Mouse (Mus musculus): ENCODE measurements around the gene Epn1. TPM values are rescaled to one million over a fixed set of nuclear protein-coding genes. Genes with fewer than 3 reads are reported as not detected.
"Not testable (repeated sequence)": the region's sequence is repeated elsewhere in the genome, so short reads cannot be mapped to it uniquely, and the experiment has no call there.

Epn1 gene
- polyA plus RNA-seq, 1 experiment from 2014 or later = 54.5 TPM

DNA sequence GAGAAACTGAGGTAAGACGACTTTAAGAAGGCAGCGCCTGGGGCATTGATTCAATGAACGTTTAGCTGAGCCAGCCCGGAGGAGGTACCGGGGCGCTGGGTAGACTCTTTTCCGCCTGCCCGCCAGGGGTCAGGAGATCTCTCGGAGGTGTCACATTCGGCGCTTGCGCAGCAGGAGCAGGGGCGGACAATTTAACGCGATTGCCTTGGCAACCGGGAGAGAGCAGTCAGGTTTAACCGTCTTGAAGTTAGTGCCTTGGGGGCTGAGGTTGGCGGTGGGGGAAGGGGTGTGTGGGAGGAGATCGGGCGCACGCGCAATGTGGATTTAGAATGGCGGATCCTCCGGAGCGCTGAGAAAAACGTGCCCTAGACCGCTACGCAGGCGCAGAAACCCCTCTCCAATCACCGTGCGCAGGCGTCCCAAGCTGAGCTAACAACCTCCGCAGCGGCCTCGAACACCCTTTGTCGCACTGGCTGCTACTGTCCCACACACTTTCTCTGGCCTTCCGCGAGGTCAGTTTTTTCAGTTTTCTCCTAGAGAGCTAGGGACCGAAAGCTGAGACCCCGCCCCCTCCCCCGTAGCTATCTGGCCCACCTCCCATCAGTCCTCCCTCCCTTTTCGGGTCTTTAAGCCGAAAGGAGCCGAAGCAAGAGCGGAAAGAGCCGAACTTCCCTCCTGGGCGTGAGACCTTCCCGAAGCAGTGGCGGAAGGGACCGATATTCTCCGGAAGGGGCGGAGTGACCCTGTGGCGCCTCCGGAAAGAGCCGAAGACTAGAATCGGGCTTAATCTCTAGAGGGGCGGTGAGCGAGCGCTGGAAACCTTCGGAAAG lies 18.9 kb upstream of the Epn1 start:
- H3K27me3 ChIP-seq (replicated peaks) = peaks cover 22% of the 10 kb centered on the region
- peak; percentile 90 for ATAC-seq (ENCODE audit: insufficient read depth, low FRiP score, low read depth)
- no peaks in the 10 kb centered on the region; the same call in 1 of the 2 replicates for H3K36me3 ChIP-seq
- H3K4me2 ChIP-seq = peak overlapping the region; percentile 75
- H3K4me1 ChIP-seq = peaks cover 37% of the 10 kb centered on the region
- H3K4me3 ChIP-seq (replicated peaks) = peak overlapping the region; percentile 56
- under 1% methylated on average over 60 of the region's 60 CpGs for WGBS
- H3K9me3 ChIP-seq = no peaks in the 10 kb centered on the region
- peak overlapping the region; percentile 87 for H3K9ac ChIP-seq
- H3K27ac ChIP-seq = peak overlapping the region; percentile 100

DNA sequence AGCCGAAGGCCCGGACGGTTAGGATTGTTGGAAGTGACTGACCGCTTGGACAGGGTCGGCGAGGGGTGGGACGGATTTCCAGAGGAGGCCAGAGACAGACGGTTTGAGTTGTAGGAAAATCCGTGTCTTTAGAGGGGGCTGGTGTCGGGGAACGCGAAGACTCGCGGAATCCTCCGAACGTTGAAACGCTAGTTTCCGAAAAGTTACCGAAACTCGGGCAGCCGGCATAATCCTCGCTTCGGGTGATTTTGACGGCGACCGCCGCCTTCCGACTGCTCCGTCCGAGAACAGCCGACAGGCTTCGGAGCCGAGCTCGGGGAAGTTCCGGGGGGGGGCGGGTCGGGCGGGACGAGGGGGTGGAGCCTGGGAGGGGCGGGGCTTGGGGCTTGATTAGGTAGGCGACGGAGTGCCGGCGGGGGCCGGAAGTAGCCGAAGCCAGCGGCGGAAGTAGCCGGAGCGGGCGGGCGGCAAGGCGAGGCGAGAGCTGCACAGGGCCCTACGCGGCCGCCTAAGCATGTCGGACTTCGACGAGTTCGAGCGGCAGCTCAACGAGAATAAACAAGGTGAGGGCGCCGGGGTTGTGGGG lies 18.2 kb upstream of the Epn1 start, which contains the start of gene U2af2:
Gene U2af2 (plus strand): TSS at position 370 of the 586 bp plus-strand sequence.
- peak; percentile 79 for ATAC-seq (ENCODE audit: insufficient read depth, low FRiP score, low read depth)
- peak within 1 kb of the TSS; percentile 100 for H3K27ac ChIP-seq
- H3K4me2 ChIP-seq = peak within 1 kb of the TSS; percentile 75
- H3K4me1 ChIP-seq = peaks cover 39% of the 10 kb centered on the region
- H3K36me3 ChIP-seq = peaks cover 4% of the 10 kb centered on the region; the same call in 1 of the 2 replicates
- peak within 1 kb of the TSS; percentile 56 for H3K4me3 ChIP-seq (replicated peaks)
- peaks cover 17% of the 10 kb centered on the region for H3K27me3 ChIP-seq (replicated peaks)
- no peaks in the 10 kb centered on the region for H3K9me3 ChIP-seq
- WGBS = under 1% methylated on average over 63 of the region's 65 CpGs
- peak within 1 kb of the TSS; percentile 87 for H3K9ac ChIP-seq

DNA sequence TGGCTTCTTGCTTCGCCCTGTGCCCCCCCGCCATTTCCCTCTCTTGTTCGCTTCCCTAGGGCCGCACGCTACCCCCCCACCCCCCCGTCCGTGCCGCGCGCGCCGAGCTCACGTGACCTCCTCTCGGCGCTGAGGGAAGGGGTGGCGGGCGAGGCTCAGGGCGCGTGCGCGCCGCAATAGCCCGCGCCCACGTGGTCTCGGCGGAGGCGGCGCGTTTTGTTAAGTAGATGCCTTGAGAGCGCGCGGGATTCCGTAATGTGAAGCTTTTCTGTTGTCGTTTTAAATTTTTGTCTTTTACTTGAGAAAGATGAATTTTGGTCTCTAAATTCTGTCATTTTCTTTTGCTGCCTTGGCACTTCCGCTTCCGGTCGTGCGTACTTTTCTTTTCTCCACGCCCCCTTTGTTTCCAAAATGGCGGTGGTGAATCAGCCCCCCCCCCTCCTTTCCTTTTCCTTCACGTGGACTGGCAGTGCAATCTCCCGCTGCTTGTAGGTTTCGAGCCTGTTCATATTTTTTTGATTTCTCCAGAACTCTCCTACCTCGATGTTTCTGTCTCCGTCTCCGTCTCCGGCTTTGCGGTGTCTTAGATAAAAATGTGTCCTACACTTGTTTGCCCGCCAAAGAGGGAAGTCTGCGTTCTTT lies 17.6 kb upstream of the Epn1 start:
- no peaks in the 10 kb centered on the region for H3K9me3 ChIP-seq
- peak overlapping the region; percentile 56 for H3K4me3 ChIP-seq (replicated peaks)
- peak overlapping the region; percentile 64 for H3K4me2 ChIP-seq
- peaks cover 11% of the 10 kb centered on the region for H3K27me3 ChIP-seq (replicated peaks)
- H3K27ac ChIP-seq = peak overlapping the region; percentile 100
- H3K36me3 ChIP-seq = peaks cover 10% of the 10 kb centered on the region; the same call in 1 of the 2 replicates
- ATAC-seq (ENCODE audit: insufficient read depth, low FRiP score, low read depth) = peak; percentile 49
- H3K4me1 ChIP-seq = peaks cover 34% of the 10 kb centered on the region
- peak overlapping the region; percentile 56 for H3K9ac ChIP-seq
- under 1% methylated on average over 47 of the region's 51 CpGs for WGBS

DNA sequence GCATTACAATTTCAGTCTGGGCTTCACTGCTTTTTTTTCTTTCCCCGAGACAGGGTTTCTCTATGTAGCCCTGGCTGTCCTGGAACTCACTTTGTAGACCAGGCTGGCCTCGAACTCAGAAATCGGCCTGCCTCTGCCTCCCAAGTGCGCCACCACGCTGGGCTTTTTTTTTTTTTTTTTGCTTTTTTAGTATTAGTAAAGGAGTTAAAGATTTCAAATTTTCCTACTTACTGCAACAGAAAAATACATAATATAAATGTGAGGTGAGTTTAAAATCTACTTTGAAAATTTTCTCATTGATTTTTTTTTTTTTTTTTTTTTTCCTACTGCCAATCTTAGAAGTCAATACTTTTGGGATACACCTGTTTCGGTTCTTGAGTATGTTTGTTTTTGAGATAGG lies 15.1 kb upstream of the Epn1 start:
- no peak overlapping the region for H3K4me2 ChIP-seq

DNA sequence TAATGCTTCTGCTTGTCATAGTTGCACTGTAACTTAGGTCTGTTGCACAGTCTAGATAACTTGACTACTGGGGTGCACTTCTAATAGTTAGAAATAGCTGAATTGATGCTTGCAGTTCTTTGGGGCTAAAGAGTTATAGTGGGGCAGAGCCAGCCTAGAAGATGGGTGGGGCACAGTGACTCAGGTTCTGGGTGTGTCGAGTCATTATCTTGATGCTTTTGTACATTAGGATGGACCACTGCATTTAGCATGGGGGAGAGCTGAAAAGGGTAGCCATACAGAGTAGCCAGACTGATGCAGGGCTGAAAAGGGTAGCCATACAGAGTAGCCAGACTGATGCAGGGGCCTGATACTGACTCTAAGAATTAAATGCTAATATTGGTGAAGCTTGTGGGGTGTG lies 6.4 kb upstream of the Epn1 start:
- Histone ChIP-seq H3K4me2 (no peak overlapping the region), H3K27ac (no peak overlapping the region), H3K27me3 (replicated peaks) (no peaks in the 10 kb centered on the region), H3K4me3 (replicated peaks) (no peak overlapping the region), H3K9me3 (no peaks in the 10 kb centered on the region), H3K36me3 (peaks cover 78% of the 10 kb centered on the region), H3K4me1 (no peaks in the 10 kb centered on the region), H3K9ac (no peak overlapping the region)
- 69% methylated on average over 1 of the region's 1 CpGs for WGBS
- ATAC-seq (ENCODE audit: insufficient read depth, low FRiP score, low read depth) = no peak

More for the DNA sequence above, 15.1 kb upstream of the Epn1 start:
- H3K9me3 ChIP-seq = no peaks in the 10 kb centered on the region
- H3K27me3 ChIP-seq (replicated peaks) = no peaks in the 10 kb centered on the region
- H3K27ac ChIP-seq = no peak overlapping the region
- no peak overlapping the region for H3K9ac ChIP-seq
- 87% methylated on average over 6 of the region's 6 CpGs for WGBS
- H3K4me1 ChIP-seq = peaks cover 30% of the 10 kb centered on the region
- H3K4me3 ChIP-seq (replicated peaks) = no peak overlapping the region
- ATAC-seq (ENCODE audit: insufficient read depth, low FRiP score, low read depth) = no peak
- peaks cover 32% of the 10 kb centered on the region for H3K36me3 ChIP-seq

DNA sequence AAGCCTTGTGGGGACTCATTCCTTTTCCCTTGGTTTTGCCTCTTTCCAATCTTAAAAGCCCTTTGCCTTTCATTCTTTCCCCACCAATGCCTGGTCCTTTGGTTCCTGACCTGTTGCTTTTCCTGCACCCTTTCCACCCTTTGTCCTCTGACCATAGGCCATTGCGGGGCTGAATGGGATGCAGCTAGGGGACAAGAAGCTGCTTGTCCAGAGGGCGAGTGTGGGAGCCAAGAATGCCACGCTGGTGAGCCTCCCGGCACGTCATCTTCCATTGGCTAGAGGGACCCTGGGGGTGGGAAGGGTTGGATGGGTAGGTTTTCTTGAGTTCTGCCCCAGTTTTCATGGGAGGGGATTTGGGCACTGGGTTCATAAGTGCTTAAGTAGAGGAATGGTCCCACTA lies 5.1 kb upstream of the Epn1 start:
- no peaks in the 10 kb centered on the region for H3K9me3 ChIP-seq

DNA sequence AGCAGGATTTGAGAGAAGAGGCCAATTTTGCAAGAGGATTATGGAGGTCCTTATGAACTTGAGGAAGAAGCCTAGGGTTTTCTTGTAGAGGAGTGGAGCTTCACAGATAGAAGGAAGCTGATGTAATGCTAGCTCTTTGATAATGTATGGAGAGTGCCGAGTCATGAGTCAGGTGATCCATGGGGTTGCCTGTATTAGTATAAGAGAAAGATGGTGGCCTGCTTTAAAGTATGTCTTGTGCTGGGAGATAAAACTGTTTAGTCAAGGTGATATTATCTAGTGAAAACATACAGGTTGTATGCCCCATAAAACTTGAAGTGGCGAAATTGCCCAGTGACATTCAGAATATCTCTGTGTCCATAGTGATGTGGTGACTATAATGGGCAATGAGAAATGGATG lies 3.1 kb upstream of the Epn1 start:
- H3K27ac ChIP-seq = no peak overlapping the region
- H3K27me3 ChIP-seq (replicated peaks) = no peaks in the 10 kb centered on the region
- H3K4me3 ChIP-seq (replicated peaks) = no peak overlapping the region
- no peak overlapping the region for H3K9ac ChIP-seq
- H3K36me3 ChIP-seq = peaks cover 51% of the 10 kb centered on the region
- 72% methylated on average over 2 of the region's 2 CpGs for WGBS
- no peak overlapping the region for H3K4me2 ChIP-seq
- H3K9me3 ChIP-seq = no peaks in the 10 kb centered on the region
- peaks cover 9% of the 10 kb centered on the region for H3K4me1 ChIP-seq
- ATAC-seq (ENCODE audit: insufficient read depth, low FRiP score, low read depth) = no peak

More for the DNA sequence above, 5.1 kb upstream of the Epn1 start:
- H3K27ac ChIP-seq = no peak overlapping the region
- no peaks in the 10 kb centered on the region for H3K27me3 ChIP-seq (replicated peaks)
- no peak overlapping the region for H3K4me3 ChIP-seq (replicated peaks)
- no peak overlapping the region for H3K9ac ChIP-seq
- H3K4me1 ChIP-seq = no peaks in the 10 kb centered on the region
- WGBS = 97% methylated on average over 5 of the region's 5 CpGs
- ATAC-seq (ENCODE audit: insufficient read depth, low FRiP score, low read depth) = no peak
- no peak overlapping the region for H3K4me2 ChIP-seq
- H3K36me3 ChIP-seq = peaks cover 68% of the 10 kb centered on the region

DNA sequence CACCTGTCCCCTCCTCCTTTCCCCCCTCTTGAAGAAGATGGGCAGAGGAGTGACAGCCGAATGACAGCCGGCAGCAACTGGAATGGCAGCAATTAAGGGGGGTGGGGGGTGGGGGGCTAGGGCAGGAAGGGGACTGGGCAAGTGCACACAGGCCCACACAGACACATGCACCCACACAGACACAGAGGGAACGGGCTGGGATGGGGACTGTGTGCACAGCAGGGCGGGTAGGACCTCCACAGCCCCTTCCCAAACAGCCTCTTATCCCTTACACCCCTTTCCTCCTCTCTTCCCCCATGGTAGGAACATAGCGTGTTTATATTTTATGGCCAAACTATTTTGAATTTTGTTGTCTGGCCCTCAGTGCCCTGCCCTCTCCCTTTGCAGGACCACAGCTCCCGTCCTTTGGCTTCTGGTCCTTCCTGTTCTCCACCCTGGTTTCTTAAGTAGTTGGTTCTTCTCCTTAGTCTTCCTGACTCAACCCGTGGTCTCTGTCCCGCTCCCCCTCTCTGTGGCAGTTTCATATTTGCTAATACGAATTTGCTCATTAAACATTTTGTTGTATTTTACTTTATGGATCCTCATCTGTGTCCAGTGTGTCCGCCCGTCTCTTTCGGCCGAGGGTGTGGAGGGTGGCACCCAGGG lies 548 bp upstream of the Epn1 start:
- peaks cover 12% of the 10 kb centered on the region for H3K4me1 ChIP-seq
- H3K27me3 ChIP-seq (replicated peaks); H3K9me3 ChIP-seq; H3K9ac ChIP-seq: not testable (repeated sequence)
- peak overlapping the region; percentile 86 for H3K4me3 ChIP-seq (replicated peaks)
- ATAC-seq (ENCODE audit: insufficient read depth, low FRiP score, low read depth) = peak; percentile 9; the same call in 1 of the 2 replicates
- H3K4me2 ChIP-seq = peak overlapping the region; percentile 78
- WGBS = 42% methylated on average over 9 of the region's 13 CpGs
- peak overlapping the region; percentile 95; the same call in 1 of the 2 replicates for H3K27ac ChIP-seq
- peaks cover 45% of the 10 kb centered on the region for H3K36me3 ChIP-seq

DNA sequence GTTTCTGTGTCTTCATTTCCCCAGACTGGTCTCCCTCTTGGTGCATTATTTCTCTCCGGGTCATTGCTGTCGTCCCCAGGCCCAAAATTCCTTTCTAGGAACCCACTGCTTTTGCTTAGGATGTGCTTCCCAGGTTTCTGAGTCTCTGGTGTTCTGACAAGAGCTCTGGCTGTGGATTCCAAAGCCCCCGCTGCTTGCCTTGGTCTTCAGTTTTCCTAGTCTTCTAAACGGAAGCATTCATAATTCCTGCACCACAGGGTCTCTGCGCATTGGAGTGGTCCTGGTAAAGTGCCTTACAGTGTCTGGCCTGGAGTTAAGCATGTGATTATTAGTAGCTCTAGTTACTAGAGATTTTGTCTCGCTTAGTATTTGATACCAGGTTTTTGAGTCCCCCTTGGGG lies 780 bp downstream of the Epn1 start:
- Histone ChIP-seq H3K4me3 (replicated peaks) (peak overlapping the region; percentile 86), H3K27ac (peak overlapping the region; percentile 95), H3K27me3 (replicated peaks) (no peaks in the 10 kb centered on the region), H3K4me2 (peak overlapping the region; percentile 78), H3K36me3 (peaks cover 44% of the 10 kb centered on the region), H3K4me1 (peaks cover 12% of the 10 kb centered on the region), H3K9ac (peak overlapping the region; percentile 87), H3K9me3 (no peaks in the 10 kb centered on the region)
- no peak for ATAC-seq (ENCODE audit: insufficient read depth, low FRiP score, low read depth)
- WGBS = 13% methylated on average over 6 of the region's 6 CpGs

DNA sequence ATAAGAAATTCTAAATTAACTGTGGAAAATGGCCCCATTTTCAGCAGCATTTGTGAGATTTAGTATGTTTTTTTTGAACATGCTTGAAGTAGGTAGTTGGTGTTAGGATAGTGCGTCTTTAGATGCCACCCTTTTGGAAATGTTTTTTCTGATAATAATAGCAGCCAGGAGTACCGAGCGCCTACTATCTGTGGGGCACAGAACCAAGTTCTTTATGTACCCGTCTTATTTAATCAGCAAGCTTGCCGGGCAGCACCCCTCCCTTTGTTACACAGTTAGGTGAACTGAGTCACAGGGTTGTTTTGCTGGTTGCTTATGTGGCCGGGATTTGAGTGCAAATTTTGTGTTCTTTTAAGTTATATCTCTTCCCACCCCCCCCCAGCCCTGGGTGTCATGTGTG lies 1.2 kb downstream of the Epn1 start:
- 56% methylated on average over 6 of the region's 6 CpGs for WGBS

DNA sequence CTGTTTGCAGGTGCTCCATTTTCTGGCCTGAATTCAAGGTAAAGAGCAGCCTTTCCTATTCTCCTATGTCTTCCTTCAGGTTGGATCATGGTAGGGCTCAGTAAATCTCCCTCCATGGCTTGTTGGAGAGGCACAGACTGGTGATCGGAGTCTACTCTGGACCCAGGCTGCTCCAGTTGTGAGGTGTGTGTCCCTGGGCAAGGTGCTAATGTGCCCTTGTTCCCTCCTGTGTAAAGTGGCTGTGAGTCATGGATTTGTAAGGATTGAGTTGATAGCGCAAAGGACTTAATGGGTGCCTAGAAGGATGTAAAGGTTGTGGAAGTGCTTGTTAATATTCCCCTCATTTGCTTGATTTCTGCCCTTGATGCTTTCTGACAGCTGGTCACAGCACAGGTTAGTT lies 1.9 kb downstream of the Epn1 start:
- Histone ChIP-seq H3K27ac (no peak overlapping the region), H3K4me1 (peaks cover 12% of the 10 kb centered on the region), H3K4me2 (peak overlapping the region; percentile 78), H3K4me3 (replicated peaks) (no peak overlapping the region; the same call in 1 of the 2 replicates), H3K27me3 (replicated peaks) (no peaks in the 10 kb centered on the region), H3K9ac (no peak overlapping the region), H3K9me3 (no peaks in the 10 kb centered on the region), H3K36me3 (peaks cover 34% of the 10 kb centered on the region)
- ATAC-seq (ENCODE audit: insufficient read depth, low FRiP score, low read depth) = no peak
- 83% methylated on average over 2 of the region's 2 CpGs for WGBS

More for the DNA sequence above, 1.2 kb downstream of the Epn1 start:
- Histone ChIP-seq H3K27ac (peak overlapping the region; percentile 95; the same call in 1 of the 2 replicates), H3K4me2 (peak overlapping the region; percentile 78), H3K36me3 (peaks cover 41% of the 10 kb centered on the region), H3K4me3 (replicated peaks) (peak overlapping the region; percentile 86), H3K4me1 (peaks cover 12% of the 10 kb centered on the region), H3K9me3 (no peaks in the 10 kb centered on the region), H3K9ac (peak overlapping the region; percentile 87; the same call in 1 of the 2 replicates), H3K27me3 (replicated peaks) (no peaks in the 10 kb centered on the region)
- 0 out of 2 replicates have a peak, but pooled peaks have one; percentile 30 for ATAC-seq (ENCODE audit: insufficient read depth, low FRiP score, low read depth)
